Mouse (Mus musculus) bone marrow macrophage, adult 2 months (primary cell): Measurements from ENCODE around the gene Cybc1.

Source experiments
- CTCF ChIP-seq: IDR thresholded peaks from 2 replicates; pipeline ENCODE4 v1.5.1; 2012; ENCODE audit warnings: low read depth, mild to moderate bottlenecking, low read length, moderate library complexity
- POLR2A ChIP-seq: IDR thresholded peaks from 2 replicates; pipeline ENCODE4 v1.6.1; 2012; ENCODE audit warnings: mild to moderate bottlenecking, low read depth, low read length, borderline replicate concordance

DNA sequence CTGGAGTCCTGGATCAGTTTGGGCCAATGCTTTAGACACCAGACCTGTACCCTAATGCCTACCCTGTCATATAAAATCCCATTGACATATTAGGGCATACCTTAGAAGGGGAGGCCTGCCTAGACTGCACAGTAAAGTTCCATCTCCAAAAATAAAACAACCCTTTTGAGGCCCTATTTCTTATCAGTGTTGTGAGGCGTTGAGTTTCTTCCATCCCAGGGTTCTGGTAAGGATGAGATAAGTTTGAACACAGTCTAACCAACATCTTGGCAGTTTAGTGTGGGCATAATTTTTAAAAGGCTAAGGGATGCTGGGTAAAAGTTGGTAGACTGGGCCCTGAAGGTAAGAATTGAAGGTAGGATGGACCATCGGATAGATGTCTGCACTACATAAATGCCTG is 10.5 kb upstream of the Cybc1 start:
- TF ChIP-seq CTCF: no peak
- no peak for TF ChIP-seq POLR2A
